Mouse (Mus musculus): Measurements from ENCODE around the gene Cntnap1. TPM values are rescaled to one million over a fixed set of nuclear protein-coding genes. Genes with fewer than 3 reads are reported as not detected.
A peak's percentile ranks its signal among the peaks of the same experiment; 100 is the strongest.

Gene Cntnap1
- polyA plus RNA-seq, 2 experiments: 0.08 to 0.16 TPM

GRCm38 (mm10) chr11:101176117-101176691 lies 5.9 kb downstream of the Cntnap1 start:
- H3K36me3 ChIP-seq (replicated peaks; ENCODE audit: control insufficient read depth, insufficient read depth, low read depth): no peaks in the 10 kb centered on the region
- peaks cover 0 to 12% of the 10 kb centered on the region in 2 experiments; a peak in 2 of 4 replicates for H3K4me1 ChIP-seq (replicated peaks; ENCODE audit: control insufficient read depth in 2 of 2, insufficient read depth in 2 of 2, low read length in 1 of 2)
- H3K9ac ChIP-seq (replicated peaks): no peak overlapping the region
- peak; percentile 26; the same call in 1 of the 2 replicates for TF ChIP-seq CTCF (IDR thresholded peaks at IDR 0.05; ENCODE audit: low read depth)
- TF ChIP-seq EP300 (IDR thresholded peaks at IDR 0.05; ENCODE audit: low read depth): no peak
- no peak for ATAC-seq (ENCODE audit: insufficient read depth)
- H3K27ac ChIP-seq: no peak overlapping the region
- no peaks in the 10 kb centered on the region for H3K9me3 ChIP-seq (ENCODE audit: control insufficient read depth, low read length)
- WGBS (ENCODE audit: insufficient replicate concordance): 3% methylated on average over 25 of the region's 25 CpGs
- H3K27me3 ChIP-seq (ENCODE audit: control insufficient read depth, insufficient read depth, low read length): peaks cover 76% of the 10 kb centered on the region
- DNase-seq (ENCODE audit: low read depth in 3 of 3, low spot score in 3 of 3): no peak
- H3K4me2 ChIP-seq (ENCODE audit: low read depth): no peak overlapping the region; the same call in 1 of the 2 replicates
- no peak overlapping the region for H3K4me3 ChIP-seq (ENCODE audit: insufficient read depth in 1 of 2, low read depth in 2 of 2, low read length in 2 of 2)

GRCm38 (mm10) chr11:101176933-101177773 lies 6.8 kb downstream of the Cntnap1 start:
- Histone ChIP-seq H3K9me3 (ENCODE audit: control insufficient read depth, low read length) (no peaks in the 10 kb centered on the region), H3K4me2 (ENCODE audit: low read depth) (no peak overlapping the region), H3K27ac (no peak overlapping the region), H3K36me3 (replicated peaks; ENCODE audit: control insufficient read depth, insufficient read depth, low read depth) (no peaks in the 10 kb centered on the region), H3K4me3 (ENCODE audit: insufficient read depth in 1 of 2, low read depth in 2 of 2, low read length in 2 of 2) (no peak overlapping the region), H3K27me3 (ENCODE audit: control insufficient read depth, insufficient read depth, low read length) (peaks cover 67% of the 10 kb centered on the region), H3K9ac (replicated peaks) (no peak overlapping the region), H3K4me1 (replicated peaks; ENCODE audit: control insufficient read depth in 2 of 2, insufficient read depth in 2 of 2, low read length in 1 of 2) (peaks cover 0 to 8% of the 10 kb centered on the region in 2 experiments; a peak in 2 of 4 replicates)
- ATAC-seq (ENCODE audit: insufficient read depth): no peak
- 29% methylated on average over 22 of the region's 22 CpGs for WGBS (ENCODE audit: insufficient replicate concordance)
- DNase-seq (ENCODE audit: low read depth in 3 of 3, low spot score in 3 of 3): no peak
- TF ChIP-seq CTCF (IDR thresholded peaks at IDR 0.05; ENCODE audit: low read depth): peak; percentile 68
- no peak for TF ChIP-seq EP300 (IDR thresholded peaks at IDR 0.05; ENCODE audit: low read depth)

- ATAC-seq (ENCODE audit: insufficient read depth) (no peak), DNase-seq (ENCODE audit: low read depth in 3 of 3, low spot score in 3 of 3) (no peak)
- Histone ChIP-seq H3K27ac (no peak overlapping the region), H3K4me1 (replicated peaks; ENCODE audit: control insufficient read depth in 2 of 2, insufficient read depth in 2 of 2, low read length in 1 of 2) (peaks cover 0 to 2% of the 10 kb centered on the region in 2 experiments; a peak in 2 of 4 replicates), H3K27me3 (ENCODE audit: control insufficient read depth, insufficient read depth, low read length) (peaks cover 55% of the 10 kb centered on the region), H3K9ac (replicated peaks) (no peak overlapping the region), H3K4me3 (ENCODE audit: insufficient read depth in 1 of 2, low read depth in 2 of 2, low read length in 2 of 2) (no peak overlapping the region), H3K4me2 (ENCODE audit: low read depth) (no peak overlapping the region), H3K9me3 (ENCODE audit: control insufficient read depth, low read length) (no peaks in the 10 kb centered on the region), H3K36me3 (replicated peaks; ENCODE audit: control insufficient read depth, insufficient read depth, low read depth) (no peaks in the 10 kb centered on the region)
- TF ChIP-seq EP300 (IDR thresholded peaks at IDR 0.05; ENCODE audit: low read depth) (no peak), CTCF (IDR thresholded peaks at IDR 0.05; ENCODE audit: low read depth) (no peak)
- WGBS (ENCODE audit: insufficient replicate concordance): 54% methylated on average over 36 of the region's 36 CpGs
Observed at GRCm38 (mm10) chr11:101178061-101179058, 8.0 kb downstream of the Cntnap1 start.

- Histone ChIP-seq H3K4me2 (ENCODE audit: low read depth) (no peak overlapping the region), H3K27me3 (ENCODE audit: control insufficient read depth, insufficient read depth, low read length) (peaks cover 45% of the 10 kb centered on the region), H3K9me3 (ENCODE audit: control insufficient read depth, low read length) (no peaks in the 10 kb centered on the region), H3K4me1 (replicated peaks; ENCODE audit: control insufficient read depth in 2 of 2, insufficient read depth in 2 of 2, low read length in 1 of 2) (peaks cover 0 to under 1% of the 10 kb centered on the region in 2 experiments; a peak in 2 of 4 replicates), H3K9ac (replicated peaks) (no peak overlapping the region), H3K4me3 (ENCODE audit: insufficient read depth in 1 of 2, low read depth in 2 of 2, low read length in 2 of 2) (no peak overlapping the region), H3K27ac (no peak overlapping the region), H3K36me3 (replicated peaks; ENCODE audit: control insufficient read depth, insufficient read depth, low read depth) (no peaks in the 10 kb centered on the region)
- ATAC-seq (ENCODE audit: insufficient read depth): no peak
- no peak for TF ChIP-seq CTCF (IDR thresholded peaks at IDR 0.05; ENCODE audit: low read depth)
- no peak for TF ChIP-seq EP300 (IDR thresholded peaks at IDR 0.05; ENCODE audit: low read depth)
- DNase-seq (ENCODE audit: low read depth in 3 of 3, low spot score in 3 of 3): no peak
- 70% methylated on average over 15 of the region's 15 CpGs for WGBS (ENCODE audit: insufficient replicate concordance)
Observed at GRCm38 (mm10) chr11:101179306-101179705, 9.0 kb downstream of the Cntnap1 start.

Data from liver, embryonic 14.5 days (tissue).